Mouse (Mus musculus): ENCODE data around the gene Olfr104-ps. TPM values are rescaled to one million over a fixed set of nuclear protein-coding genes. Genes with fewer than 3 reads are reported as not detected.

Gene Olfr104-ps
- polyA plus RNA-seq, 1 experiment, result not detected

DNA sequence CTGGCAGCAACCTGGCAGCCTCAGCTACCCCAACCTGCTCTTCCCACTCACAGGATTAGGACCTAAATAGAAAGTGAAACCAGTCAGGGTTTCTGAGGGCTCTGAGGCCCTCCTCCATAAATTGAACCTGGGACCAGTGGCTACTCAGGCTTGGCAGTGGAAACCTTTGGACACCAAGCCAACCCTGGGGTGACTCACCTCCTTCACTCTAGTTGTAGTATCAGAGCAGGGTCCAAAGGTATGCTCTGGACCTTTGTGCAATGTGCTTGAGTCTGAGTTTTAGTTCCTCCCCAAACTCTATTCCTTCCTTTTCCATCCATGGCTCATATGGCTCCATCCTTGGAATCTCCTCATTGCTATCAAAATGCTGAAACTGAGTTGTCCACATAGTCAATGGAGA lies 54.0 kb downstream of the Olfr104-ps start:
- TF ChIP-seq CTCF (IDR thresholded peaks at IDR 0.05; ENCODE audit: borderline replicate concordance, control insufficient read depth, extremely low read depth, insufficient read depth, low read length, poor library complexity) (no peak), POLR2A (IDR thresholded peaks at IDR 0.05; ENCODE audit: control insufficient read depth, extremely low read depth, insufficient read depth, low read length, poor library complexity) (no peak)
- H3K36me3 ChIP-seq (ENCODE audit: control insufficient read depth, insufficient read depth, low read length), result no peaks in the 10 kb centered on the region
- no peaks in the 10 kb centered on the region for H3K27me3 ChIP-seq (ENCODE audit: control insufficient read depth, insufficient read depth, low read length)
- no peak overlapping the region for H3K27ac ChIP-seq (ENCODE audit: control insufficient read depth, insufficient read depth, low read length)
- no peak for DNase-seq
- H3K4me1 ChIP-seq (replicated peaks; ENCODE audit: control insufficient read depth, insufficient read depth, low read length), result no peaks in the 10 kb centered on the region
- no peak overlapping the region for H3K4me3 ChIP-seq (ENCODE audit: control insufficient read depth, insufficient read depth, low read length)

Other genes starting within 250 kb of the Olfr104-ps start
- not detected in 2 replicates for gene Olfr92, start 239.5 kb upstream of the Olfr104-ps start, polyA plus RNA-seq (2012; rRNA removed)
- 0.09 TPM in 1 of 2 replicates, not detected in the other for gene Olfr93, start 198.1 kb upstream of the Olfr104-ps start, polyA plus RNA-seq (2012; rRNA removed)
- gene Ubd, start 165.7 kb upstream of the Olfr104-ps start, polyA plus RNA-seq (2012; rRNA removed), result 34.0 and 39.1 TPM in 2 replicates
- gene Olfr94, start 158.6 kb upstream of the Olfr104-ps start, polyA plus RNA-seq (2012; rRNA removed), result not detected in 2 replicates
- gene Olfr95, start 146.5 kb upstream of the Olfr104-ps start, polyA plus RNA-seq (2012; rRNA removed), result 0.03 TPM in 1 of 2 replicates, not detected in the other
- not detected in 2 replicates for gene Olfr96, start 139.4 kb upstream of the Olfr104-ps start, polyA plus RNA-seq (2012; rRNA removed)
- gene Olfr97, start 122.3 kb upstream of the Olfr104-ps start, polyA plus RNA-seq (2012; rRNA removed), result not detected in 2 replicates
- gene Olfr98, start 95.8 kb upstream of the Olfr104-ps start, polyA plus RNA-seq (2012; rRNA removed), result not detected in 2 replicates
- gene H2-M3, start 89.4 kb upstream of the Olfr104-ps start, polyA plus RNA-seq (2012; rRNA removed), result 24.2 and 24.3 TPM in 2 replicates
- gene Olfr99, start 76.1 kb upstream of the Olfr104-ps start, polyA plus RNA-seq (2012; rRNA removed), result not detected in 2 replicates
- gene Olfr101, start 55.3 kb upstream of the Olfr104-ps start, polyA plus RNA-seq (2012; rRNA removed), result not detected in 2 replicates
- 0.19 TPM in 1 of 2 replicates, not detected in the other for gene Olfr102, start 42.5 kb upstream of the Olfr104-ps start, polyA plus RNA-seq (2012; rRNA removed)
- gene Olfr103, start 19.9 kb upstream of the Olfr104-ps start, polyA plus RNA-seq (2012; rRNA removed), result not detected in 2 replicates
- gene Olfr105-ps, start 19.5 kb downstream of the Olfr104-ps start, polyA plus RNA-seq (2012; rRNA removed), result not detected in 2 replicates
- gene Olfr106-ps, start 30.8 kb downstream of the Olfr104-ps start, polyA plus RNA-seq (2012; rRNA removed), result not detected in 2 replicates
- not detected in 2 replicates for gene Olfr107, start 39.6 kb downstream of the Olfr104-ps start, polyA plus RNA-seq (2012; rRNA removed)
- gene Olfr108, start 85.9 kb downstream of the Olfr104-ps start, polyA plus RNA-seq (2012; rRNA removed), result not detected in 2 replicates
- not detected in 2 replicates for gene Olfr109, start 99.3 kb downstream of the Olfr104-ps start, polyA plus RNA-seq (2012; rRNA removed)
- 20.8 and 24.8 TPM in 2 replicates for gene H2-M2, start 124.0 kb downstream of the Olfr104-ps start, polyA plus RNA-seq (2012; rRNA removed)
- 0.24 and 0.77 TPM in 2 replicates for gene Olfr110, start 132.9 kb downstream of the Olfr104-ps start, polyA plus RNA-seq (2012; rRNA removed)
- gene Olfr111, start 148.4 kb downstream of the Olfr104-ps start, polyA plus RNA-seq (2012; rRNA removed), result 2.5 and 3.4 TPM in 2 replicates
- gene Olfr112, start 209.9 kb downstream of the Olfr104-ps start, polyA plus RNA-seq (2012; rRNA removed), result not detected in 2 replicates
- gene Olfr113, start 218.1 kb downstream of the Olfr104-ps start, polyA plus RNA-seq (2012; rRNA removed), result not detected in 2 replicates
- gene Olfr114, start 233.2 kb downstream of the Olfr104-ps start, polyA plus RNA-seq (2012; rRNA removed), result not detected in 2 replicates

Data from thymus, adult 2 months (tissue).